9 mouse cellular contexts compared by ENCODE assay signal in the genomic region with DNA sequence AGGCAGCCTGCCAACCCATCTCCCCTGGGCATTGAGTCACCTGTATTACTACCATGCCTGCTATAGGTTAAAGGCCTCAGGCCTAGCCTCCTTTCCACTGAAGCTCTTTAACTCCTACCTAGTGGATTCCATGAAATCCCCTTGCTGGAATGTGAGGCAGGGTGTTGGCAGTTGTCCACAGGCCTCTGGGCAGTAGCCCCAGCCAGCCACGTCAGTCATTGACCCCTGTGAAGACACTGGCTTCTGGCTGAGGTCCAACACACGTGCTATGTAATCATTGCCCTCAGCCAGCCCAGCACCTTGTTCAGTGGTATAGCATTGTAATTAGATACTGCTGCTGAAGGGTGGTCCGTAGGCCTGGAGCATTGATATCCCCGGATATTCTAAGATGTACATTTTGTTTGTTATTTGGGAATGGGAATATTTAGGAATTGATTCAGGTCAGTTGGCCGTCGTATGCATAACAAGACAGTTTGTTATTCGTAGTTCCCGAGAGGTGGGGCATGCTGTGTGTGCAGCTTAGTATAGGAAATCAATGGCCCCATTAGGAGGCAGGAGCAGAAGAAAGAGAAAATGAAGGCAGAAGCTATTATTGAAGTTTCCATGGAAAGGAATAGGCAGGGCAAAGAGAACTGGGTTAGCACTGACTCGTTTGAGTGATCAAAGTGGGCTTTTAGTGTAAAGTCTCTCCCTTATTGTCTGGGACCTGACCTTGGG.
DNase-seq lines count a peak whose midpoint lies in the region; ATAC-seq and TF ChIP-seq lines count a peak whose summit lies in the region.
"Had no signal": no experiment of that assay in that cellular context is flagged by ENCODE, and none has a peak within 500 bp of the region (broad histone marks: within the 10 kb centered on the region; RNA-seq: fewer than 3 reads in every experiment).

No protein-coding gene starts in this region.

- H3K36me3 ChIP-seq in liver, embryonic 11.5 days (ENCODE audit: control insufficient read depth, insufficient read depth, low read length), result no peaks in the 10 kb centered on the region
- no peaks in the 10 kb centered on the region for H3K36me3 ChIP-seq in heart, embryonic 15.5 days
- no peaks in the 10 kb centered on the region for H3K36me3 ChIP-seq in kidney, postnatal 0 days (ENCODE audit: insufficient read depth, low read length)
- H3K36me3 ChIP-seq in midbrain, embryonic 14.5 days (ENCODE audit: control insufficient read depth, insufficient read depth, low read length), result no peaks in the 10 kb centered on the region

- no peak overlapping the region for H3K27ac ChIP-seq in liver, embryonic 11.5 days (ENCODE audit: low read depth, low read length)
- peak overlapping the region; percentile 71 for H3K27ac ChIP-seq in heart, embryonic 15.5 days
- peak overlapping the region; percentile 44; the same call in 1 of the 2 replicates for H3K27ac ChIP-seq in kidney, postnatal 0 days
- 0 out of 2 replicates have a peak overlapping the region, but pooled peaks have one; percentile 20 for H3K27ac ChIP-seq in midbrain, embryonic 14.5 days (replicated peaks; ENCODE audit: low read depth, low read length)

- no peak for TF ChIP-seq CTCF in kidney, postnatal 0 days (IDR thresholded peaks at IDR 0.05; ENCODE audit: low read depth)

- ATAC-seq in liver, embryonic 11.5 days (replicated peaks; ENCODE audit: low FRiP score), result no peak
- peak; percentile 78 for ATAC-seq in heart, embryonic 15.5 days (replicated peaks; ENCODE audit: insufficient number of reproducible peaks, insufficient read depth, low FRiP score, low read depth)
- peak; percentile 94 for ATAC-seq in kidney, postnatal 0 days (replicated peaks; ENCODE audit: low FRiP score, low read depth)
- no peak for ATAC-seq in midbrain, embryonic 14.5 days (ENCODE audit: low FRiP score, low TSS enrichment)
- no peak for ATAC-seq in frontal cortex, adult (ENCODE audit: low TSS enrichment)

- H3K4me3 ChIP-seq in liver, embryonic 11.5 days (ENCODE audit: low read depth, low read length), result no peak overlapping the region
- no peak overlapping the region for H3K4me3 ChIP-seq in heart, embryonic 15.5 days
- H3K4me3 ChIP-seq in kidney, postnatal 0 days (replicated peaks; ENCODE audit: low read depth, low read length), result no peak overlapping the region
- H3K4me3 ChIP-seq in midbrain, embryonic 14.5 days (replicated peaks; ENCODE audit: low read depth, low read length), result no peak overlapping the region
- H3K4me3 ChIP-seq: erythroblast, embryonic 14.5 days had no signal

- no peak overlapping the region for H3K4me2 ChIP-seq in liver, embryonic 11.5 days
- H3K4me2 ChIP-seq in heart, embryonic 15.5 days, result no peak overlapping the region
- no peak overlapping the region for H3K4me2 ChIP-seq in kidney, postnatal 0 days (ENCODE audit: low read length)
- H3K4me2 ChIP-seq in midbrain, embryonic 14.5 days (ENCODE audit: low read length), result no peak overlapping the region

- no peaks in the 10 kb centered on the region for H3K9me3 ChIP-seq in liver, embryonic 11.5 days (ENCODE audit: control insufficient read depth, low read length)
- no peaks in the 10 kb centered on the region for H3K9me3 ChIP-seq in heart, embryonic 15.5 days (replicated peaks)
- H3K9me3 ChIP-seq in kidney, postnatal 0 days (replicated peaks; ENCODE audit: low read length), result no peaks in the 10 kb centered on the region
- H3K9me3 ChIP-seq in midbrain, embryonic 14.5 days (ENCODE audit: control insufficient read depth, low read length), result no peaks in the 10 kb centered on the region

- WGBS in liver, embryonic 11.5 days, result 72% methylated on average over 9 of the region's 9 CpGs
- WGBS in heart, embryonic 15.5 days, result 57% methylated on average over 9 of the region's 9 CpGs
- WGBS in kidney, postnatal 0 days, result 42% methylated on average over 9 of the region's 9 CpGs
- 19% methylated on average over 9 of the region's 9 CpGs for WGBS in midbrain, embryonic 14.5 days

- H3K4me1 ChIP-seq in liver, embryonic 11.5 days (replicated peaks; ENCODE audit: control insufficient read depth, insufficient read depth, low read length), result no peaks in the 10 kb centered on the region
- peaks cover 50% of the 10 kb centered on the region for H3K4me1 ChIP-seq in heart, embryonic 15.5 days (replicated peaks)
- H3K4me1 ChIP-seq in kidney, postnatal 0 days (replicated peaks; ENCODE audit: insufficient read depth, low read length), result peaks cover 22% of the 10 kb centered on the region
- peaks cover 13% of the 10 kb centered on the region; the same call in 1 of the 2 replicates for H3K4me1 ChIP-seq in midbrain, embryonic 14.5 days (ENCODE audit: control insufficient read depth, insufficient read depth, low read length)

- no peaks in the 10 kb centered on the region for H3K27me3 ChIP-seq in liver, embryonic 11.5 days (replicated peaks; ENCODE audit: control insufficient read depth, insufficient read depth, low read length)
- no peaks in the 10 kb centered on the region for H3K27me3 ChIP-seq in heart, embryonic 15.5 days
- no peaks in the 10 kb centered on the region for H3K27me3 ChIP-seq in kidney, postnatal 0 days (ENCODE audit: insufficient read depth, low read length)
- H3K27me3 ChIP-seq in midbrain, embryonic 14.5 days (ENCODE audit: control insufficient read depth, insufficient read depth, low read length), result no peaks in the 10 kb centered on the region

- H3K9ac ChIP-seq in liver, embryonic 11.5 days (ENCODE audit: low read depth, low read length), result no peak overlapping the region
- no peak overlapping the region for H3K9ac ChIP-seq in heart, embryonic 15.5 days
- H3K9ac ChIP-seq in kidney, postnatal 0 days (ENCODE audit: low read depth, low read length), result no peak overlapping the region
- no peak overlapping the region for H3K9ac ChIP-seq in midbrain, embryonic 14.5 days (replicated peaks; ENCODE audit: low read length)

- peak; percentile 19 for DNase-seq in liver
- DNase-seq in liver, embryonic 11.5 days (ENCODE audit: low spot score), result no peak
- peak; percentile 41 for DNase-seq in kidney, postnatal 0 days (ENCODE audit: low spot score)
- peak; percentile 60 for DNase-seq in midbrain, embryonic 14.5 days
- no peak for DNase-seq in right cerebral cortex, postnatal 25 days
- no peak for DNase-seq in left cerebral cortex, adult 11 months (ENCODE audit: low spot score)

Comparison
In these comparisons a context has a peak if more than half of its experiments do, and no peak if none do; other contexts are left out.
1. DNase-seq: peak in liver (single experiment), kidney, postnatal 0 days (single experiment) and midbrain, embryonic 14.5 days (single experiment); none in liver, embryonic 11.5 days (single experiment), right cerebral cortex, postnatal 25 days (single experiment) and left cerebral cortex, adult 11 months (single experiment).
2. ATAC-seq: peak in heart, embryonic 15.5 days (single experiment) and kidney, postnatal 0 days (single experiment); none in liver, embryonic 11.5 days (single experiment), midbrain, embryonic 14.5 days (single experiment) and frontal cortex, adult (single experiment).